Mouse (Mus musculus) embryonic facial prominence, embryonic 10.5 days (tissue): ENCODE measurements around the gene Cacng3. TPM values are rescaled to one million over a fixed set of nuclear protein-coding genes. Genes with fewer than 3 reads are reported as not detected.

Experiments used
- DNase-seq: peaks from one replicate; pipeline ENCODE4 v3.0.0-alpha.2; 2017; ENCODE audit warnings: low spot score
- H3K27ac ChIP-seq: fragments of 300-500 bp; sonication (generic); replicated peaks from 2 replicates; pipeline ENCODE4 v1.5.1; 2016; ENCODE audit warnings: mild to moderate bottlenecking
- H3K27me3 ChIP-seq: fragments of 300-500 bp; sonication (generic); replicated peaks from 2 replicates; pipeline ENCODE4 v1.6.1; 2016; ENCODE audit warnings: low read depth, mild to moderate bottlenecking; ENCODE audit not compliant: poor library complexity, severe bottlenecking
- H3K36me3 ChIP-seq: fragments of 300-500 bp; sonication (generic); replicated peaks from 2 replicates; pipeline ENCODE4 v1.6.1; 2016; ENCODE audit warnings: mild to moderate bottlenecking, moderate library complexity
- H3K4me1 ChIP-seq: fragments of 300-500 bp; sonication (generic); 2 replicates; pipeline ENCODE4 v1.6.1; 2016
- H3K4me3 ChIP-seq: fragments of 300-500 bp; sonication (generic); 2 replicates; pipeline ENCODE4 v1.5.1; 2016; ENCODE audit warnings: mild to moderate bottlenecking, moderate library complexity
- H3K9me3 ChIP-seq: fragments of 300-500 bp; sonication (generic); 2 replicates; pipeline ENCODE4 v1.6.1; 2016; ENCODE audit warnings: mild to moderate bottlenecking
- WGBS: fragments of 180-500 bp; shearing (Covaris S2); methylation state at CpG from one replicate; pipeline ENCODE4 v1.1.7; 2016; 5-methylcytosine and 5-hydroxymethylcytosine counted together
- polyA plus RNA-seq: library from polyadenylated mRNA; unstranded; fragments of >200 nt; fragmentation: Nextera tagmentation; extraction: Ambion mirVana; gene quantifications from 2 replicates; pipeline ENCODE4 v1.2.1, GENCODE M21; 2016

The Cacng3 gene
- polyA plus RNA-seq, 1 experiment from 2014 or later, result 0.06 TPM

- no peaks in the 10 kb centered on the region for H3K36me3 ChIP-seq
- H3K27me3 ChIP-seq, result no peaks in the 10 kb centered on the region
- no peaks in the 10 kb centered on the region for H3K9me3 ChIP-seq
- no peak overlapping the region for H3K27ac ChIP-seq
- no peaks in the 10 kb centered on the region for H3K4me1 ChIP-seq
- no peak overlapping the region for H3K4me3 ChIP-seq
- 80% methylated on average over 2 of the region's 2 CpGs for WGBS
- DNase-seq, result no peak
Measured at GRCm38 (mm10) chr7:122800821-122801220, 130.5 kb downstream of the Cacng3 start.

GRCm38 (mm10) chr7:122803839-122804496, 133.7 kb downstream of the Cacng3 start:
- Histone ChIP-seq H3K4me1 (no peaks in the 10 kb centered on the region), H3K27me3 (no peaks in the 10 kb centered on the region), H3K9me3 (no peaks in the 10 kb centered on the region), H3K4me3 (no peak overlapping the region), H3K36me3 (no peaks in the 10 kb centered on the region), H3K27ac (no peak overlapping the region)
- 87% methylated on average over 9 of the region's 9 CpGs for WGBS
- no peak for DNase-seq

- Histone ChIP-seq H3K27me3 (no peaks in the 10 kb centered on the region), H3K4me1 (no peaks in the 10 kb centered on the region), H3K27ac (no peak overlapping the region), H3K4me3 (no peak overlapping the region), H3K36me3 (no peaks in the 10 kb centered on the region), H3K9me3 (no peaks in the 10 kb centered on the region)
- 80% methylated on average over 5 of the region's 5 CpGs for WGBS
- DNase-seq, result no peak
Measured at GRCm38 (mm10) chr7:122806531-122806930, 136.2 kb downstream of the Cacng3 start.

- no peak for DNase-seq
- Histone ChIP-seq H3K27ac (no peak overlapping the region), H3K36me3 (no peaks in the 10 kb centered on the region), H3K9me3 (no peaks in the 10 kb centered on the region), H3K4me1 (no peaks in the 10 kb centered on the region), H3K4me3 (no peak overlapping the region), H3K27me3 (no peaks in the 10 kb centered on the region)
- WGBS, result 67% methylated on average over 1 of the region's 1 CpGs
Measured at GRCm38 (mm10) chr7:122813724-122814123, 143.4 kb downstream of the Cacng3 start.

- H3K27me3 ChIP-seq, result no peaks in the 10 kb centered on the region
- no peak overlapping the region for H3K27ac ChIP-seq
- no peaks in the 10 kb centered on the region for H3K4me1 ChIP-seq
- H3K36me3 ChIP-seq, result no peaks in the 10 kb centered on the region
- no peak for DNase-seq
- no peak overlapping the region for H3K4me3 ChIP-seq
- WGBS, result 88% methylated on average over 7 of the region's 7 CpGs
- H3K9me3 ChIP-seq, result no peaks in the 10 kb centered on the region
Measured at GRCm38 (mm10) chr7:122817565-122817964, 147.3 kb downstream of the Cacng3 start.
